Mouse (Mus musculus): ENCODE results near the gene Scn1b.
A peak's percentile ranks its signal among the peaks of the same experiment; 100 is the strongest.

Scn1b gene

DNA sequence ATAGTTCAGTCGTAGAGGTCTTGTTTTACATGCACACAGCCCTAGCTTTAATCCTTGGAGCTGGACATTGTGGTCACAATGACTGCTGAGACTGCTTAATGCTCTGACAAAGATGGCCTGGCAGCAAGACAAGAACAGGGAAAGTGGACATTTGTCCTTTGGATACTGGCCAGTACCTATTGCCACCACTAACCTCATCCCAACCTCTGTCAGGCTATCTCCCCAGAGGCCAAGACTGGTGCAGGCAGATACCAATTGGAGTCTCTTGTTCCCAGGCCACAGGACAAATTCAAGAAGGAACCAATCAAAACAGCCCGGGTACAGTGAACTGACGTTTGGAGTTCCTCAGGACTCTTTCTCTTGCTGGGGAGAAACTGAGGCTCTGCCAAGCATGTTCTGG is 38.6 kb downstream of the Scn1b start:
- peak in 1 of 2 experiments; percentile 60 for DNase-seq (ENCODE audit: inconsistent age in 2 of 2, low spot score in 1 of 2)

DNA sequence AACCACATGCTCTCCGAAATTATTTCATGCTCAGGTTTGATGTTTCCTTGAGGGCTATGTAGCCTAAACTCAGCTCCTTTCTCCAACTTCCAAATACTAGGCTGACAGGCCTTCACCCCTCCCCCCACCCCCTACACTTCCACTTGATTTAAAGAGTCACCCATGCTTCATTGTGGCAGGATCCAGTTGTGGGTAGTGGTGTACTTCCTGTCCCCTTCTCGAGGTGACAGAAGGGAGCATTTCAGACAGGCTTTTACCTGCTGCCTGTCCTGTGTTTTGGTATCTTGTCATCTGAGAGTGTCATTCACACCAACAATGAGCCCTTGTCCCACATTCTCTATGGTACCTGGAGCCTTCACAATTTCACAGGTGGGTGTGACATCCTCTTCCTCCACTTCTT is 39.5 kb downstream of the Scn1b start:
- DNase-seq (ENCODE audit: inconsistent age in 2 of 2, low spot score in 1 of 2), result no peak

DNA sequence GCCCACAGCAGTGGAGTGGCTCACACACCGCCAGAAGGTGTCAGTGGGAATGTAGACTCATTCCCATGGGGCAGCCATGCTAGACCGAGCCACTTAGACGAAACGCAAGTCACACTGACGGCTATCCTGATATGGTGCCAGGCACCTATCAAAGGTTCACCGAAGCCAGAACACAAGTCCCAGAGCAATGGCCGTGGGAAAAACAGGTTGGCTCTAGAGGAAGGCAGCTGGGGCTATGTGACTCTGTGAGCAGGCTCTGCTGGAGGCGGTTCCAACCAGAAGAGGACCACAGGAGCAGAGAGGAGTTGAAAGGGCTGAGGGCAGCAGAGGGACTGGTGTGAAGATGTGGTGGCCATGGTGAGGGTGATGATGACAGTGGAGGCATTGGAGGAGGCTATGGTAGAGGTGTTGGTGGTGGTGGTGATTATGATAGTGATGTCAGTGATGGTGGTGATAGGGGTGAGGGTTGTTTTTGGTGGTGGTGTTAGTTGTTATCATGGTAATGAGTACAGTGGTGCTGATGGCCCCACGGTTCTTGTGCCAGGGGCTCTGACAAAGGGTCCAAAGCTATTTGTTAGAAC is 40.5 kb downstream of the Scn1b start:
- DNase-seq (ENCODE audit: inconsistent age in 2 of 2, low spot score in 1 of 2), result no peak

DNA sequence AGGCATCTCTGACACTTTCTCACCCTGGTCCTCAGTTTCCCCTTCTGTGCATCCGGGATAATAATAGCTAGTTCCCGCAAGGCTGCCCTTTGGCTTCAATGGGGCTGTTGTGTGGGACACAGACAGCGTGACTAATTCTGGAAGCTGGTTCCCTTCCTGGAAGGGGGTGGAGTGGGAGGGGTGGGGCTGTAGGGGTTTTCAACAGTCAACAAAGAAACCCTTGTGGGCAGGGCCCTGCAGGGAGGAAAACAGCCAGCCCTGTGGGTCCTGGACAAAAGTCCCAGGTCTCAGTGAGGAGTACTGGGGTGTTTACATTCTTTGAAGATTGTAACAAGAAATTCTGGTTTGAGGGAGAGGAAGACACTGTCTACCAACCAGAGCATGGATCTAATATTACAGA is 41.6 kb downstream of the Scn1b start:
- peak in 1 of 2 experiments; percentile 69 for DNase-seq (ENCODE audit: inconsistent age in 2 of 2, low spot score in 1 of 2)

DNA sequence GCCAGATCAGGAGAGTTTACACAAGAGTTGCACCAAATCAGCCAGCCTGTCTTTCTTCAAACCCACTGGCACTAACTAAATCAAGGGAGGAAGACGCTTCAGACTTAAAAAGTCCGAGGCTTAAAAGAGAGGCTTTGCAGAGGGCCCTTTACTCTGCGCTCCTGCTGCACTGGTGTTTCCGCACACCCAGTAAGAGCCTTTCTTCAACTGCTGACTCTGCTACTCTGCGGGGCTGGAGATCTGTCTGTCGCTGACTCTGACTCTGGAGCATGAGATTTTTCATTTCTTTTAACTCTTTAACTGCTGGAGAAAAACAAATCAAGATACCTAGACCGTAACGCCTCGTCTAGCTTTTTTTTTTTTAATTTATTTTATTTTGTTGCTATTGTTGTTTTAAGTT is 42.7 kb downstream of the Scn1b start:
- DNase-seq (ENCODE audit: inconsistent age in 2 of 2, low spot score in 1 of 2), result no peak

DNA sequence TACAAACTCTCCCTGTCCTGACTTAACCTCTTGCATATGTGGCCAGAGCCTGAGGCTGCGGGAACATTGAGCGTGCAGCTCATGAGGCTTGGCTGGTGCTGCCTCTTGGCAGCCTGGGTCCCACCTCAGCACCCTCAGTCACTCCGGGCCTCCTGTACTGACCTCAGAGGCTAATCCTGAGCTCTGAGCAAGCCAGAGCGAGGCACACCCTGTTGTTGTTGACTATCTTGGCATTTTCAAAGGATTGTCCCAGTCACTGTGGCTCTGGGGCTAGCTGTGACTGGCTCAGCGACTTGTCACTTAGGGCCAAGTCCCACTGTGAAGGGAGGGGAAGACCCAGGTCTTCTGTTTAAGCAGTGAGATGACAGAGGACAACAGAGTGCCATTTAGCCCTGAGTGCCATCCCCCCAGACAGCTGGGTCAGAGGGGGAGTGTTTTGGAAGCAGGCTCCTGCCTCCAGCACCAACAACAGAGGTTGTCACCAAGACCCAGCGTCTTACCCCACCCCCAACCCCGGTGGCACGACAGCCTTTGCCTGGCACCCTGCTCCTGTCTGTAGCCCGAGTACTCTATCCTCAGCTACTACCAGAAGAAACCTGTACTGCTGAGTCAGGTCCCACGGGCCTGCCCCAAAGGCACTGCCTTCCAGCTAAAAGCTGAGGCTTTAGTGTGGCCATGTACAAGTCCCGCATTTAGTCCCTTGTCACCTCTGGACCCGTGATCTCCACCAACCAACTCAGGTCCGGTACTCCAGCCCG is 43.8 kb downstream of the Scn1b start:
- DNase-seq (ENCODE audit: inconsistent age in 2 of 2, low spot score in 1 of 2), result peak in 1 of 2 experiments; percentile 66

DNA sequence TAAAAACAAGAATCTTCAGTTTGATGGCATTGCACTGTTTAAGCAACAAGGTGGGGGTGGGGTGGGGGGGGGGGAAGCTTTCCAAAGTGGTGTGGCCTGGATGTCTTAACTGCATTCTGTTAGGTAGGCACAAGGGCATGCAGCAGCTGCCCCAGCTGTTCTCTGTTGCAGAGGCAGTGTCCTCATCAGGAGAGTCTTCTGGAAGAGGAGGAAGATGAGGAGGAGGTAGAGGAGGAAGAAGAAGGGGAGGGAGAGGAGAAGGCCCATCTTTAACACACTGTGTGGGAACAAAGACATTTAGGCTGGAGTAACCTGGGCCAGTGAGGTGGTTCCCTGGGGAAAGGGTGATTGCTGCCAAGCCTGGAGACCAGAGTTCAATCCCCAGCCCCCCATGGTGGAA is 44.7 kb downstream of the Scn1b start:
- no peak for DNase-seq (ENCODE audit: inconsistent age in 2 of 2, low spot score in 1 of 2)

DNA sequence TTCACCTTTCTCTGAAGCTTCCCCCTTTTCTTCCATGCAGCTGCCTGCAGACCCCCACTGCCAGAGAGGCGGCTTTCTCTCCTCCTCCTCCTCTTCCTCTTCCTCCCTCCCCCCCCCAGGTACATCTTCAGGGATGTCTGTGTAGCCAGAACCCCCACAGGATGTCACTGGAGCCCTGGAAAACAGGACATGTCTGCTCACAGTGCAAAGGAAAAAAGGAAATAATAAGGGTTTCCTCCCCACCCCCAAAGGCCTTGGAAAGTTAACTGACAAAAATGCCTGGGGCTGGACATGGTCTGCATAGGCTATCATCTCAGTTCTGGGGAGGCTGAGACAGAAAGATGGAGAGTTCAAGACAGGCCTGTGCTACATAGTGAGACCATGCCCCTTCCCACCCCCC is 45.7 kb downstream of the Scn1b start:
- no peak for DNase-seq (ENCODE audit: inconsistent age in 2 of 2, low spot score in 1 of 2)

DNA sequence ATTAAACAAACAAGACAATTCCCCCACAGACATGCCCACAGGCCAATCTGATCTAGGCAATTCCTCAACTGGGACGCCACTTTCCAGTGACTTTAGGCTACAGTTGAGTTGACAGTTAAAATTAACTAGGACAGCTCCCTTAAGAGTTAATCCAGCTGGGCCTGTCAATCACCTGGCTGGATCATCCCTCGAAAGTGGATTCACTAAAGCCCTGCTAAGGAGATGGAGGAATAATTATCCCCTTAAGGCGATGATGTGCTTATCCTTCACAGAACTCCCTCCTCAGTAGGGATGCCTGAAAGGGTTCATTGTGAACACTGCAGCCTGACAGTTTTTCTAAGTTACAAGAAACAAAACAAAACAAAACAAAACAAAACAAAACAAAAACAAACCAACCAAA is 46.2 kb downstream of the Scn1b start:
- no peak for DNase-seq (ENCODE audit: inconsistent age in 2 of 2, low spot score in 1 of 2)

DNA sequence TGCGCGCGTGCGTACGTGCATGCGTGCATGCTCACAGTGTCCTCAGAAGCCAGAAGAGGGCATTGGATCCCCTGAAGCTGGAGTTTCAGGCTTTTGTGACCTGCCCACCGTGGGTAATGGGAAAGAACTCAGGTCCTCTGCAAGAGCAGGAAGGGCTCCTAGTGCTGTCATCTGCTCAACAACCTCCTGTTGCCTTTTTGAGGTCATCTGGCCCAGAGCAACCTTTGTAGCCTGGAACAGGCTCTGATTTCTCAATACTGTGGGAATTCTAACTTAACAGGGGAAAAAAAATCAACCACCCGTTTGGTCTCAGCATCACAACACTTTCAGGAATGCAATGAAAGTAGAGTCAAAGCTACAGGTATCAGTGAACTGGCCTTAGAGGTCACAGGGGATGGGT is 47.1 kb downstream of the Scn1b start:
- no peak for DNase-seq (ENCODE audit: inconsistent age in 2 of 2, low spot score in 1 of 2)

DNA sequence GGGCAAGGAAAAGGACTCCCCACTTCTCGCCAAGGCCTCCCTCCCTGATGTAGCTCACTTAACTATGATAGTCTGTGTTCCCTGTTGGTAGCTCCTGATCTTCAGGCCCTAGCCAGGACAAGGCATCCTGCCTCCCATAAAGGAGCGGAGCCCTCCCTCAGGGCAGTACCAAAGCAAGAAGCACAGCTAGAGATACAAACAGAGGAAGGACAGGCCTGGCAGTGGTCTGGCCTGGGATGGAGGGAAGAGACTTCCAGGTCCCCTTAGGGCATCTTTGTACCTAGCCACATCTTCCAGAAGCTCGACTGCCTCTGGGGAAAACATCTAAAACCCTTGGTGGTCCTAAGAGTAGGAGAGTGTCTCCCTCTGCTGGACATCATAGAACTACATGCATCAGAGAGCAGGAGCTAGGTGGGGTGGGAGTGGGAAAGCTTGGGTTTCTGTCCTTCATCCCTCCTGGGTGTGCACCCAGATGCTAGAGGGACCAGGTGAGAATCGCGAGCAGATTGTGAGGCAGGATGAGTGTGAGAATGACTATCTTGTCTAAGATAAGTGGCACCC is 48.8 kb downstream of the Scn1b start:
- peak in 1 of 2 experiments; percentile 76 for DNase-seq (ENCODE audit: inconsistent age in 2 of 2, low spot score in 1 of 2)

DNA sequence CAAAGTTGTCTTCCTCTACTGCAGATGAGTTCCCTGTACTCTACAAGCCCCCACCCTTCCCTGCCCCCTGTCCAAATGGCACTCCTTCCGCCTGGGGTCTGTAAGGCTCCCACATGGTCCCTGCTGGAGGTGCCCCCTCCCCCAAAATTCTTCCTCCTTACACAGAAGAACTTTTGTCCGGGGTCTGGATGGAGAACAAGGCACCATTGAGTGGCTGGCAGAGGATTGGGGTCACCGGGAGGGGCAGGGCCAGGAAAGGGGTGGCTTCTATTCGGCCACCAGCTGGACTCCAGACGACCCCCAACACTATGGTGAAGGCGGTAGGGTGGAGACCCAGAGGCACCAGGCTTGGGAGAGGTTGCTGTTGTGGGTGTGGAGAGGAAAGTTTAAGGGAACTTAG is 49.3 kb downstream of the Scn1b start:
- DNase-seq (ENCODE audit: inconsistent age in 2 of 2, low spot score in 1 of 2), result no peak

DNA sequence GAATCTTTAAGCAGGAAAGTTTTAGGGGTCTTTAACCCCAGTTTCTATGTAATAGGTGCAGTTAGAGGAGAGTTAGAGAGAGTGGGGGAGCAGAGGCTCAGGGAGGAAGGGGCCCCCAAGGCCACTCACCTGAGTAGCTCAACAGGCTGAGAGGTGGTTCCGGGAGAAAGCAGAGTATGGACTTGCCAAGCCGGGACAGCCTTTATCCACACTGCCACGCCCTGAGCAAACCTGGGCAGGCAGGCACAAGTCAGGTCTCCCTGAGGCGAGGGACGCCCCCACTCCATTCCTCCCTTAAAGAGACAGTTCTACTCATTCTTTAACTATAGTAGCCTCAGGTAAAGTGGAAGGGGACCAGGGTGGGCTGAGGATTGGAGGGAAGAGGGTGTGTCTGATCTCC is 50.3 kb downstream of the Scn1b start, which contains the start of gene Fxyd3:
Gene Fxyd3, minus strand, starts transcription at position 213 of the 400 bp plus-strand sequence.
- no peak for DNase-seq (ENCODE audit: inconsistent age in 2 of 2, low spot score in 1 of 2)

DNA sequence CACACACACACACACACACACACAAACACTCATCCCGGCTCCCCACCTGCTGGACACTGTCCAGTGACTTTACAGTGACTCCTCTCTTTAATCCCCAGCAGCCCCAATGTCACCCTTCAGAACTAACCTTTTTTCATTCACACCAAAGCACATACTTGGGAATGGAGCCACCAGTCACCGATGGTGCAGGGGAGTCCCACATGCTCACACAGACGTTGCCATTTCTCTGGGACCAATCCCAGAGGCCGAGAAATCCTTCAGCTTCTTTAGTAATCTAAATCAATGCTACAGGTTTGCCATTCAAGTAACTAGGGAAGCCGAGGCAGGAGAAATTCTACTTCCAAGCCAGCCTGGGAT is 52.1 kb downstream of the Scn1b start:
- no peak for DNase-seq (ENCODE audit: inconsistent age in 2 of 2, low spot score in 1 of 2)

DNA sequence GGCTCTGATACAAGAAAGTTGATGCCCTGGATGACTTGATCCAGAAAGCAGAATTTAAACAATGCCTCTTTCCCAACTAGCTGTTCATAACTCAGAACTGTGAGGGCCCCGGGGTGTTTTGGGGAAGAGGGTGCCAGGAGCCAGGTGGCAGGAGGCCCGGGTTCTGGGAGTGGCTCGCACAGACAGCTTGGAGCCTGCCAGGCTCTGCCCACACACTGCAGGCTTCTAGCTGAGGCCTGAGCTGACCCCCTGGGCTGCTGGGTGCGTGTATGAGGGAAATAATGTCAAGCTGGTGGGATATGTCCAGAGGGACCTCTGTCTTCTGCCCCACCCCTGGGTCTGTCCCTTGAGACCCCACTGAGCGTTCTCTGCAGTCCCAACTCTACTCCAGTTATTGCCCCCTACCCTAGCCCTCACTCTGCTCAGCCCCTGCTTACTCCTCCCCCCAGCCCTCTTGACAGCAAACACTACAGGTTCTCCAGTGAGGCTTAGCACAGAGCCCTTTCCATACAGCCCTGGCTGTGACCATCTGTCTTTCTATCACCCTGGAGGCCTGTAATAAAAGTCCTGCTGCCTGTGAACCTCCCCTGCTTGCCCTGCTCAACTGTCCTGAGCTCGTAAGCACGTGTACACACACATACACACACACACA is 52.6 kb downstream of the Scn1b start:
- DNase-seq (ENCODE audit: inconsistent age in 2 of 2, low spot score in 1 of 2), result no peak

DNA sequence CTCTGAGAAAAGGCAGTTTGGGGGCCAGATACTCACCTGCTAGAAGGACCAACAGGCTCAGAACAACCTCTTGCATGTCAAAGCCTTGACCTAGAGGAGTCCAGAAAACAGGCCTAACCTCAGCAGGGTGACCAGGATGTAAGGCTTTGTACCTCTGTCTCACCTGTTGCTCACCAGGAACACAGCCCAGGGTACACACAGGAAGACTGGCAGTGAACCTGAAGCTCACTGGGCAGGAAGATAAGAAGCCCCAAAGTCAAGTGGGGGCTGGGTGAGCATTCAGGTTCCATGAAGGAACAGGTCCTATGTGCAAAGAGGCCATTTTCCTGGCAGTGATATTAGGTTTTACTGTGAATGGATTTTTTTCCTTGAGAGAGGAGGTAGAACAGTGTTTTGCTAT is 53.3 kb downstream of the Scn1b start:
- DNase-seq (ENCODE audit: inconsistent age in 2 of 2, low spot score in 1 of 2), result no peak

DNA sequence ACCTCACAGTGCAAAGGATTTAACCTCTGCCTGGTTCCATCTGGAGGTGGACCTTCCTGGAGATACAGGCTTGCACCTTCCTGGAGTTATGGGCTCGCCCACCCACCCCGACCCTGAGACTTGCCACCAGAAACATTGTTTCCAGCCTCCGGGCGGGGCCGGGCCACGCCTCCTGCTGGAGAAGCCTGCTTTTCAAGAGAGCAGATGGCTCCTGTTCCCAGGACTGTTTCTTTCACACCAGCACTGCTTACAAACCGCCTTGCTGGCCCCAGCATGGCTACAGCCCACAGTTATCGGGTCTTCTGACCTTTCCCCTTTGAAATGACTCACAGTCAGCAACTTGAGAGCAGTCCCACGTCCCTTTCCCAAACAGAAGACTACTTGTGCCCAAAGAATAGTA is 54.5 kb downstream of the Scn1b start:
- DNase-seq (ENCODE audit: inconsistent age in 2 of 2, low spot score in 1 of 2), result no peak

DNA sequence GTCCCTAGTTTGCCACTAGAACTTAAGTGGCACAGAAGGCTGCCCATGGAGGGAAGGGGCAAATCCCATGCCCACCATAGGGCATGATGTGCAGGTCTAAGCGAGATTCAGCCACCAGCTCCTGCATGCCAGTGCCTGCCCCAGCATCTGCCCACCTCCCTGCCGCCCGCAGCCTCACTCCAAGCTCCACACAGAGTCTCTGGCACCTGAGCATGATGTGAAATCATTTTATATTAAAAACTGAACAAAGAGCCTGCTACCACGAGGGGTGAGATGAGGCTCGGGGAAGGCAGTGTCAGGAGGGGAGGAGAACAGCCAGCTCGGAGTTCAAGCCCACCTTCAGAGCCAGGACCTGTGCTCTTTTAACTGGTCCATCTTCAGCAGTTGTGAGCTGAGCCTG is 56.5 kb downstream of the Scn1b start:
- no peak for DNase-seq (ENCODE audit: inconsistent age in 2 of 2, low spot score in 1 of 2)

DNA sequence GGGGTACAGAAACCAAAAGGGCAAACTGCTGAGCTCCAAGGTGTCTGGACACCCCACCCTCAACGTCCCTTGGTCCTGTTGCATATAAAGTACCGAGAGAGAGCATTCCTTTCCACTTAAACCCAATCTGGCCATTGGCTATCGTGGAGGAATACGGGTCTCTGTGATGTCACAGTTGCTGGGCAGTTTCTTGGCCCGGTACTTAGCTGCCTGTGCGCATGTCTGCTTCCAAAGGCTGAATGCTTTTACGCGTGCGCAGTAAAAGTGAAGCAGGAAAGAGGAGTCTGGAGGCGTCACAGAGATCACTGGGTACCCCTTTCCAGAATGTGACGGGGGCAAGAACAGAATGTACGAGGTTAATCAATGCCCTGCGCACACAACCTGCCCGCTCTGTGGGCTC is 57.3 kb downstream of the Scn1b start:
- no peak for DNase-seq (ENCODE audit: inconsistent age in 2 of 2, low spot score in 1 of 2)

DNA sequence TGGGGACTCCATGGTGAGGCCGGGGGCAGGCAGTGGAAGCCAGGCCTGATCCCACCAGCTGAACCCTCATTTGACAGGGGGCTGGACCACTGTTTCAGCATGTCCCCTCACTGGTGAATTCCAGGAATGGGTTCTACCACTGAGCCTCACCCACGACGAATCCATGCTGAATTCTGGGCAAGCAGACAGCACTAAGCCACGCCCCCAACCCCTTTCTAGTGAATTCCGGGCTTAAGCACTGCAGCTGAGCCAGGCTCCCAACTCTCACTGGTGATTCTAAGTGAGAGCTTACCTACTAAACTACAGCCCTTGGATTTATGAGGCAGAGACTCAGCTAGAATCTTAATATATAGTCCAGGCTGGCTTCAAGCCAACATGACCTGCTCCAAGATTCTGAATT is 59.0 kb downstream of the Scn1b start:
- DNase-seq (ENCODE audit: inconsistent age in 2 of 2, low spot score in 1 of 2), result no peak

Data from adrenal gland, adult (tissue).